Mouse (Mus musculus) forebrain, postnatal 0 days (tissue): ENCODE measurements at regions not wholly inside any gene's neighbourhood (a gene's known extent, or its start where the extent isn't known, plus 50 kb on each side); places are given as distances from the start of the nearest gene placed in this dataset.

Experiments
- ATAC-seq: fragments of 200-750 bp; cut with Nextera tagmentation; 2 replicates; pipeline ENCODE4 v1.8.0; 2017; ENCODE audit warnings: mild to moderate bottlenecking, moderate library complexity
- DNase-seq: peaks from one replicate; pipeline ENCODE4 v3.0.0-alpha.2; 2015
- H3K27ac ChIP-seq: fragments of 300-500 bp; sonication (generic); 2 replicates; pipeline ENCODE4 v1.5.1; 2014; ENCODE audit warnings: low read depth, mild to moderate bottlenecking, antibody characterized with exemption, low read length, moderate library complexity, mixed read lengths
- H3K27me3 ChIP-seq: fragments of 300-500 bp; sonication (generic); 2 replicates; pipeline ENCODE4 v1.6.1; 2014; ENCODE audit warnings: mild to moderate bottlenecking, low read length, mixed read lengths; ENCODE audit not compliant: insufficient read depth
- H3K36me3 ChIP-seq: fragments of 300-500 bp; sonication (generic); 2 replicates; pipeline ENCODE4 v1.6.1; 2014; ENCODE audit warnings: mild to moderate bottlenecking, moderate library complexity; ENCODE audit not compliant: insufficient read depth
- H3K4me1 ChIP-seq: fragments of 300-500 bp; sonication (generic); 2 replicates; pipeline ENCODE4 v1.6.1; 2014; ENCODE audit warnings: antibody characterized with exemption; ENCODE audit not compliant: insufficient read depth
- H3K4me2 ChIP-seq: fragments of 300-500 bp; sonication (generic); 2 replicates; pipeline ENCODE4 v1.6.1; 2014; ENCODE audit warnings: low read depth, mild to moderate bottlenecking, moderate library complexity
- H3K4me3 ChIP-seq: fragments of 300-500 bp; sonication (generic); 2 replicates; pipeline ENCODE4 v1.5.1; 2014; ENCODE audit warnings: low read depth, low read length, mixed read lengths
- H3K9ac ChIP-seq: fragments of 300-500 bp; sonication (generic); 2 replicates; pipeline ENCODE4 v1.6.1; 2014; ENCODE audit warnings: mild to moderate bottlenecking
- H3K9me3 ChIP-seq: fragments of 300-500 bp; sonication (generic); 2 replicates; pipeline ENCODE4 v1.6.1; 2016; ENCODE audit warnings: low read length
- CTCF ChIP-seq: sonication (generic); IDR thresholded peaks from 2 replicates; pipeline ENCODE4 v1.5.1; 2016; ENCODE audit warnings: antibody characterized with exemption, control low read depth, low read depth
- WGBS: fragments of 180-500 bp; shearing (Covaris S2); extraction: QIAGEN DNeasy Blood & Tissue Kit; methylation state at CpG from one replicate; pipeline ENCODE4 v1.1.7; 2014; 5-methylcytosine and 5-hydroxymethylcytosine counted together

GRCm38 (mm10) chr12:32768744-32769535 is 50.4 kb upstream of the Nampt start:
- H3K27me3 ChIP-seq = no peaks in the 10 kb centered on the region
- WGBS = 64% methylated on average over 3 of the region's 3 CpGs
- no peak for TF ChIP-seq CTCF
- no peak overlapping the region for H3K27ac ChIP-seq
- no peak overlapping the region for H3K4me2 ChIP-seq
- H3K4me1 ChIP-seq = no peaks in the 10 kb centered on the region
- H3K36me3 ChIP-seq = no peaks in the 10 kb centered on the region
- DNase-seq (no peak), ATAC-seq (no peak)
- no peak overlapping the region for H3K9ac ChIP-seq
- no peaks in the 10 kb centered on the region for H3K9me3 ChIP-seq
- no peak overlapping the region for H3K4me3 ChIP-seq
